Mouse (Mus musculus) forebrain, embryonic 16.5 days (tissue): ENCODE measurements around the gene Adcy6. TPM values are rescaled to one million over a fixed set of nuclear protein-coding genes. Genes with fewer than 3 reads are reported as not detected.

Experiments used
- ATAC-seq: fragments of 200-750 bp; cut with Nextera tagmentation; 2 replicates; pipeline ENCODE4 v1.8.0; 2017; ENCODE audit warnings: mild to moderate bottlenecking, moderate library complexity
- H3K27ac ChIP-seq: fragments of 300-500 bp; sonication (generic); 2 replicates; pipeline ENCODE4 v1.5.1; 2014; ENCODE audit warnings: low read length, control low read depth
- H3K27me3 ChIP-seq: fragments of 300-500 bp; sonication (generic); replicated peaks from 2 replicates; pipeline ENCODE4 v1.6.1; 2014; ENCODE audit warnings: low read length; ENCODE audit not compliant: control insufficient read depth, insufficient read depth
- H3K36me3 ChIP-seq: fragments of 300-500 bp; sonication (generic); 2 replicates; pipeline ENCODE4 v1.6.1; 2014; ENCODE audit not compliant: control insufficient read depth, insufficient read depth
- H3K4me1 ChIP-seq: fragments of 300-500 bp; sonication (generic); replicated peaks from 2 replicates; pipeline ENCODE4 v1.6.1; 2014; ENCODE audit warnings: low read length; ENCODE audit not compliant: control insufficient read depth, insufficient read depth
- H3K4me2 ChIP-seq: fragments of 300-500 bp; sonication (generic); 2 replicates; pipeline ENCODE4 v1.6.1; 2014; ENCODE audit warnings: mild to moderate bottlenecking, low read length, control low read depth
- H3K4me3 ChIP-seq: fragments of 300-500 bp; sonication (generic); replicated peaks from 2 replicates; pipeline ENCODE4 v1.5.1; 2014; ENCODE audit warnings: mild to moderate bottlenecking, low read length, control low read depth
- H3K9ac ChIP-seq: fragments of 300-500 bp; sonication (generic); replicated peaks from 2 replicates; pipeline ENCODE4 v1.6.1; 2014; ENCODE audit warnings: low read depth, low read length, control low read depth
- H3K9me3 ChIP-seq: fragments of 300-500 bp; sonication (generic); 2 replicates; pipeline ENCODE4 v1.6.1; 2016; ENCODE audit warnings: low read length; ENCODE audit not compliant: control insufficient read depth
- WGBS: fragments of 180-500 bp; shearing (Covaris S2); extraction: QIAGEN DNeasy Blood & Tissue Kit; methylation state at CpG from one replicate; pipeline ENCODE4 v1.1.7; 2014; 5-methylcytosine and 5-hydroxymethylcytosine counted together
- polyA plus RNA-seq: library from polyadenylated mRNA; unstranded; fragments of >200 nt; fragmentation: Nextera tagmentation; extraction: Ambion mirVana; gene quantifications from 2 replicates; pipeline ENCODE4 v1.2.1, GENCODE M21; 2015

Adcy6 gene
- polyA plus RNA-seq, 1 experiment from 2014 or later, result 16.1 TPM

- Histone ChIP-seq H3K27ac (no peak overlapping the region; the same call in 1 of the 2 replicates), H3K4me1 (peaks cover 42% of the 10 kb centered on the region), H3K36me3 (no peaks in the 10 kb centered on the region), H3K4me2 (peak overlapping the region; percentile 75), H3K9me3 (no peaks in the 10 kb centered on the region; the same call in 1 of the 2 replicates), H3K27me3 (peaks cover 5% of the 10 kb centered on the region; the same call in 1 of the 2 replicates), H3K9ac (peak overlapping the region; percentile 95; the same call in 1 of the 2 replicates), H3K4me3 (peak overlapping the region; percentile 73)
- WGBS, result under 1% methylated on average over 18 of the region's 18 CpGs
- no peak for ATAC-seq
These were observed 21.6 kb upstream of the Adcy6 start for GRCm38 (mm10) chr15:98631493-98631892.

GRCm38 (mm10) chr15:98630540-98630939 lies 20.7 kb upstream of the Adcy6 start, which contains the start of gene Cacnb3:
Cacnb3 (plus strand) TSS chr15:98630840.
- H3K4me1 ChIP-seq, result peaks cover 33% of the 10 kb centered on the region
- peak within 1 kb of the TSS; percentile 75 for H3K4me2 ChIP-seq
- peaks cover 5% of the 10 kb centered on the region; the same call in 1 of the 2 replicates for H3K27me3 ChIP-seq
- no peaks in the 10 kb centered on the region; the same call in 1 of the 2 replicates for H3K9me3 ChIP-seq
- no peak within 1 kb of the TSS for H3K27ac ChIP-seq
- H3K4me3 ChIP-seq, result peak within 1 kb of the TSS; percentile 73
- H3K9ac ChIP-seq, result peak within 1 kb of the TSS; percentile 95; the same call in 1 of the 2 replicates
- 33% methylated on average over 4 of the region's 4 CpGs for WGBS
- H3K36me3 ChIP-seq, result no peaks in the 10 kb centered on the region
- ATAC-seq, result no peak

GRCm38 (mm10) chr15:98629464-98629863 lies 19.6 kb upstream of the Adcy6 start:
- WGBS, result 57% methylated on average over 6 of the region's 6 CpGs
- Histone ChIP-seq H3K36me3 (no peaks in the 10 kb centered on the region), H3K27me3 (peaks cover 5% of the 10 kb centered on the region; the same call in 1 of the 2 replicates), H3K4me2 (no peak overlapping the region), H3K4me3 (no peak overlapping the region), H3K9me3 (no peaks in the 10 kb centered on the region; the same call in 1 of the 2 replicates), H3K27ac (no peak overlapping the region), H3K9ac (no peak overlapping the region), H3K4me1 (peaks cover 32% of the 10 kb centered on the region)
- no peak for ATAC-seq

- H3K9me3 ChIP-seq, result no peaks in the 10 kb centered on the region; the same call in 1 of the 2 replicates
- peaks cover 5% of the 10 kb centered on the region; the same call in 1 of the 2 replicates for H3K27me3 ChIP-seq
- no peaks in the 10 kb centered on the region for H3K36me3 ChIP-seq
- H3K4me2 ChIP-seq, result peak overlapping the region; percentile 36
- H3K4me1 ChIP-seq, result peaks cover 32% of the 10 kb centered on the region
- H3K4me3 ChIP-seq, result peak overlapping the region; percentile 7; the same call in 1 of the 2 replicates
- no peak overlapping the region for H3K27ac ChIP-seq
- WGBS, result 8% methylated on average over 20 of the region's 20 CpGs
- peak; percentile 39 for ATAC-seq
- H3K9ac ChIP-seq, result peak overlapping the region; percentile 40; the same call in 1 of the 2 replicates
These were observed 18.8 kb upstream of the Adcy6 start for GRCm38 (mm10) chr15:98628589-98629254.

GRCm38 (mm10) chr15:98626487-98627212 lies 16.8 kb upstream of the Adcy6 start:
- no peak overlapping the region for H3K9ac ChIP-seq
- H3K4me2 ChIP-seq, result no peak overlapping the region
- no peak for ATAC-seq
- H3K9me3 ChIP-seq, result no peaks in the 10 kb centered on the region; the same call in 1 of the 2 replicates
- peaks cover 8% of the 10 kb centered on the region; the same call in 1 of the 2 replicates for H3K27me3 ChIP-seq
- H3K4me3 ChIP-seq, result no peak overlapping the region
- H3K27ac ChIP-seq, result no peak overlapping the region
- peaks cover 17% of the 10 kb centered on the region for H3K4me1 ChIP-seq
- no peaks in the 10 kb centered on the region for H3K36me3 ChIP-seq
- 78% methylated on average over 7 of the region's 7 CpGs for WGBS

- peaks cover 12% of the 10 kb centered on the region for H3K4me1 ChIP-seq
- ATAC-seq, result no peak
- H3K36me3 ChIP-seq, result no peaks in the 10 kb centered on the region
- no peak overlapping the region for H3K27ac ChIP-seq
- no peak overlapping the region for H3K4me3 ChIP-seq
- no peaks in the 10 kb centered on the region; the same call in 1 of the 2 replicates for H3K9me3 ChIP-seq
- H3K27me3 ChIP-seq, result peaks cover 6% of the 10 kb centered on the region; the same call in 1 of the 2 replicates
- no peak overlapping the region for H3K4me2 ChIP-seq
- no peak overlapping the region for H3K9ac ChIP-seq
- WGBS, result 24% methylated on average over 8 of the region's 8 CpGs
These were observed 16.2 kb upstream of the Adcy6 start for GRCm38 (mm10) chr15:98626078-98626477.

- Histone ChIP-seq H3K36me3 (no peaks in the 10 kb centered on the region), H3K27ac (no peak overlapping the region), H3K4me3 (no peak overlapping the region), H3K4me2 (no peak overlapping the region), H3K9me3 (no peaks in the 10 kb centered on the region; the same call in 1 of the 2 replicates), H3K27me3 (peaks cover 7% of the 10 kb centered on the region; the same call in 1 of the 2 replicates), H3K9ac (no peak overlapping the region), H3K4me1 (peaks cover 3% of the 10 kb centered on the region)
- ATAC-seq, result no peak
- 49% methylated on average over 5 of the region's 5 CpGs for WGBS
These were observed 13.5 kb upstream of the Adcy6 start for GRCm38 (mm10) chr15:98623361-98623821.

DNA sequence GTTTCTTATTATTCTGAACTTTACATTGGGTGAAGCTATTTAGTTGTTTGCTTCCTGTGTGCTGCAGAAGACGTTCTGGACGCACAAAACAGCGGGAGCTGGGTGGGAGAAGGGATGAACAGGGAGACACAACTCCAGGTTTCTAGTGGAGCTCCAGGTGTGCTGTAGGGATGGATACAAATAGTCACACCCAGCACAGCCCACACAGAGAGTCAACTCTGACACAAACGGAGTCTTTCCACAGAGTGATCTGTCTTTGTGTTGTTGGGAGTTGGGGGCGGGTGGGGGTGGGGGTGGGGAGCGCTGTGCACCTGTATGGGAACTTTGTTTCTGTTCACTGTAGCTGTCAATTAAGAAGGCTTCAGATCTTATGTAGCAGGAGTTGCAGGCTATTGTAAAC lies 12.8 kb upstream of the Adcy6 start:
- no peak for ATAC-seq
- H3K9me3 ChIP-seq, result no peaks in the 10 kb centered on the region; the same call in 1 of the 2 replicates
- no peaks in the 10 kb centered on the region for H3K36me3 ChIP-seq
- no peak overlapping the region for H3K4me2 ChIP-seq
- H3K27ac ChIP-seq, result no peak overlapping the region
- peaks cover 10% of the 10 kb centered on the region for H3K27me3 ChIP-seq
- H3K4me3 ChIP-seq, result no peak overlapping the region
- 15% methylated on average over 6 of the region's 6 CpGs for WGBS
- no peaks in the 10 kb centered on the region for H3K4me1 ChIP-seq
- no peak overlapping the region for H3K9ac ChIP-seq

GRCm38 (mm10) chr15:98622199-98622598 lies 12.3 kb upstream of the Adcy6 start:
- Histone ChIP-seq H3K27me3 (peaks cover 10% of the 10 kb centered on the region), H3K9me3 (no peaks in the 10 kb centered on the region; the same call in 1 of the 2 replicates), H3K4me3 (no peak overlapping the region), H3K4me1 (no peaks in the 10 kb centered on the region), H3K27ac (no peak overlapping the region), H3K36me3 (no peaks in the 10 kb centered on the region), H3K4me2 (no peak overlapping the region), H3K9ac (no peak overlapping the region)
- 7% methylated on average over 7 of the region's 7 CpGs for WGBS
- no peak for ATAC-seq
